Mouse (Mus musculus) liver, adult 2 months (tissue): Measurements from ENCODE around the gene Olfr718-ps1. TPM values are rescaled to one million over a fixed set of nuclear protein-coding genes. Genes with fewer than 3 reads are reported as not detected.

Source experiments
- DNase-seq: peaks from one replicate; pipeline ENCODE4 v3.0.0-alpha.2; 2011; ENCODE audit warnings: low read depth, low spot score; ENCODE audit errors: extremely low read depth
- H3K27ac ChIP-seq: fragments of 200-500 bp; replicated peaks from 2 replicates; pipeline ENCODE4 v1.5.1; 2012; ENCODE audit warnings: low read depth, mild to moderate bottlenecking, control low read depth, inconsistent platforms, low read length; ENCODE audit not compliant: insufficient read depth
- H3K27me3 ChIP-seq: fragments of 200-500 bp; 2 replicates; pipeline ENCODE4 v1.6.1; 2012; ENCODE audit warnings: mild to moderate bottlenecking, moderate library complexity, low read length, inconsistent platforms; ENCODE audit not compliant: control insufficient read depth, insufficient read depth
- H3K36me3 ChIP-seq: fragments of 200-500 bp; 2 replicates; pipeline ENCODE4 v1.6.1; 2012; ENCODE audit warnings: low read length, inconsistent platforms; ENCODE audit not compliant: control insufficient read depth, insufficient read depth
- H3K4me1 ChIP-seq: fragments of 200-500 bp; 2 replicates; pipeline ENCODE4 v1.6.1; 2011; ENCODE audit warnings: low read length; ENCODE audit not compliant: control insufficient read depth, insufficient read depth
- H3K4me3 ChIP-seq: fragments of 200-500 bp; 2 replicates; pipeline ENCODE4 v1.5.1; 2011; ENCODE audit warnings: low read depth, mild to moderate bottlenecking, control low read depth, low read length, moderate library complexity; ENCODE audit not compliant: insufficient read depth
- H3K79me2 ChIP-seq: fragments of 200-500 bp; 2 replicates; pipeline ENCODE4 v1.6.1; 2012; ENCODE audit warnings: inconsistent platforms, mild to moderate bottlenecking, low read length, moderate library complexity; ENCODE audit not compliant: control insufficient read depth, insufficient read depth
- H3K9ac ChIP-seq: fragments of 200-500 bp; 2 replicates; pipeline ENCODE4 v1.6.1; 2012; ENCODE audit warnings: low read depth, mild to moderate bottlenecking, control low read depth, inconsistent platforms, low read length
- CTCF ChIP-seq: fragments of 200-500 bp; IDR thresholded peaks from 2 replicates; pipeline ENCODE4 v1.5.1; 2011; ENCODE audit warnings: low read depth, low read length, control low read depth
- POLR2A ChIP-seq: fragments of 200-500 bp; IDR thresholded peaks from 2 replicates; pipeline ENCODE4 v1.6.1; 2011; ENCODE audit warnings: low read length, control low read depth; ENCODE audit not compliant: insufficient read depth; ENCODE audit errors: extremely low read depth
- WGBS: fragments of 180-500 bp; shearing (Covaris S2); methylation state at CpG from one replicate; pipeline ENCODE4 v1.1.7; 2018; 5-methylcytosine and 5-hydroxymethylcytosine counted together
- polyA plus RNA-seq: library from polyadenylated mRNA; depleted of rRNA; stranded (reverse); fragments of >200 nt; gene quantifications from 2 replicates; pipeline ENCODE4 v1.2.3, GENCODE M21; 2012
- total RNA-seq: library from RNA; depleted of rRNA; stranded (reverse); fragments of >200 nt; gene quantifications from 2 replicates; pipeline ENCODE4 v1.2.3, GENCODE M21; 2014

Gene Olfr718-ps1
- total and polyA plus RNA-seq, 2 experiments: not detected

DNA sequence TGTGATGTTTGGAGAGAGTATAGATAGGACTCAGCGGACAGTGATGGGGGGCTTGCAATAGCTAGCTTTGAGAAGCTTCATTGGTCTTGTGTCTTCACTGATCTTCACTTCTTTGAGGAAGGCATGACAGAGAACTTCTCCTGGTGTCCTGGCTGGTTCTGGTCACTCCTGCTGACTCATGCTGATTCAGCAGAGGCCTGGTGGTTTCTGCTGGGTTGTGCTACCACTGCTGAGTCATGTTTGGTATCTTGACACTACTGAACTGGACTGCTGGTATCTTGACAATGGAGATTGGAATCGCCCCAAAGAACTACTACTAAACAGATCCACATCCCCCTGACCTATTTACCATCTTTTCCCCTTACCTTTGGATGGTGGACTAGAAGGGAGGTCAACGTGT is 8.2 kb upstream of the Olfr718-ps1 start:
- H3K79me2 ChIP-seq: no peaks in the 10 kb centered on the region
- no peak overlapping the region for H3K9ac ChIP-seq
- H3K4me3 ChIP-seq: no peak overlapping the region
- 96% methylated on average over 3 of the region's 3 CpGs for WGBS
- H3K4me1 ChIP-seq: no peaks in the 10 kb centered on the region
- H3K27ac ChIP-seq: no peak overlapping the region
- peaks cover 8% of the 10 kb centered on the region; the same call in 1 of the 2 replicates for H3K27me3 ChIP-seq
- DNase-seq: no peak
- TF ChIP-seq CTCF (no peak), POLR2A (no peak)
- no peaks in the 10 kb centered on the region for H3K36me3 ChIP-seq

DNA sequence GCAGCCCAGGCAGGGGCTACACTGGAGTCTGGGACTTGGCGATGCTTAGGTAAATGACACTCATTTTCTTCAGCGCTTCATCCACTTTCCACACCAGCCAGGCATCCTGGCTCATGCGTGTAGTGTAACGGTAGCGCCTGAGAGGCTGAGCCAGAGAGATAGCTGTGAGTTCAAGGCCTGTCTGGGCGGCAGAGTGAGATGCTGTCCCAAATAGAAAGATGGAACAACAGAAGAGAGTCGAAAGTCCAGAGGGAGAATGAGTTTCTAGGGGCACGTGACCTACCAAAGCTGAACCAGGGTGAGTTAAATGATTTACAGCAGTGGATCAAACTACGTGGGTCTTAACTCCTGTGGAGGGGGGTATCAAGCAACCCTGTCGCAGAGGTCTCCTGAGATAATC is 6.4 kb upstream of the Olfr718-ps1 start:
- TF ChIP-seq CTCF (no peak), POLR2A (no peak)
- Histone ChIP-seq H3K27ac (no peak overlapping the region), H3K36me3 (no peaks in the 10 kb centered on the region), H3K4me3 (no peak overlapping the region), H3K4me1 (no peaks in the 10 kb centered on the region), H3K9ac (no peak overlapping the region), H3K79me2 (no peaks in the 10 kb centered on the region), H3K27me3 (peaks cover 8% of the 10 kb centered on the region; the same call in 1 of the 2 replicates)
- WGBS: 73% methylated on average over 10 of the region's 10 CpGs
- DNase-seq: no peak

DNA sequence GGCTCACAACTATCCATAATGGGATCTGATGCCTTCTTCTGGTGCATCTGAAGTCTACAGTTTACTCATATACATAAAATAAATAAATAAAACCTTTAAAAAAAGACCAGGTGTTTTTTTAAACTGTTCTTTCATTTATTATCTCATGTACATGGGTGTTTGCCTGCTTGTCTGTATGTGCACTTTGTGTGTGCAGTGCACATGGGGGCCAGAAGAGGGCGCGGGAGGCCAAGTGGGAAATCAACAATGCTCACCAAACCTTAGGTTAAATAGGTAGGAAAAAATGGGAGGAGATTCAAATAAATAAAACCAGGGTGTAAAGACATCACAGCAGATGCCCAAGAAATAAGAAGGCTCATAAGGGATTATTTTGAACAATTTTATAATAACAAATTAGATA is 2.7 kb upstream of the Olfr718-ps1 start:
- TF ChIP-seq POLR2A (no peak), CTCF (no peak)
- Histone ChIP-seq H3K4me1 (no peaks in the 10 kb centered on the region), H3K36me3 (no peaks in the 10 kb centered on the region), H3K9ac (no peak overlapping the region), H3K27ac (no peak overlapping the region), H3K27me3 (no peaks in the 10 kb centered on the region), H3K4me3 (no peak overlapping the region), H3K79me2 (no peaks in the 10 kb centered on the region)
- no peak for DNase-seq
- 92% methylated on average over 2 of the region's 2 CpGs for WGBS

GRCm38 (mm10) chr5:143149536-143149935 is 2.2 kb upstream of the Olfr718-ps1 start:
- Histone ChIP-seq H3K4me3 (no peak overlapping the region), H3K27me3 (no peaks in the 10 kb centered on the region), H3K79me2 (no peaks in the 10 kb centered on the region), H3K9ac (no peak overlapping the region), H3K36me3 (no peaks in the 10 kb centered on the region), H3K4me1 (no peaks in the 10 kb centered on the region), H3K27ac (no peak overlapping the region)
- WGBS: 89% methylated on average over 2 of the region's 2 CpGs
- DNase-seq: no peak
- TF ChIP-seq POLR2A (no peak), CTCF (no peak)

- TF ChIP-seq POLR2A: no peak
- no peak for TF ChIP-seq CTCF
- no peaks in the 10 kb centered on the region for H3K79me2 ChIP-seq
- no peaks in the 10 kb centered on the region for H3K4me1 ChIP-seq
- WGBS: 74% methylated on average over 5 of the region's 5 CpGs
- no peak overlapping the region for H3K9ac ChIP-seq
- no peak overlapping the region for H3K27ac ChIP-seq
- no peaks in the 10 kb centered on the region for H3K27me3 ChIP-seq
- DNase-seq: no peak
- no peaks in the 10 kb centered on the region for H3K36me3 ChIP-seq
- H3K4me3 ChIP-seq: no peak overlapping the region
These were observed 1.3 kb upstream of the Olfr718-ps1 start for GRCm38 (mm10) chr5:143148661-143149060.

DNA sequence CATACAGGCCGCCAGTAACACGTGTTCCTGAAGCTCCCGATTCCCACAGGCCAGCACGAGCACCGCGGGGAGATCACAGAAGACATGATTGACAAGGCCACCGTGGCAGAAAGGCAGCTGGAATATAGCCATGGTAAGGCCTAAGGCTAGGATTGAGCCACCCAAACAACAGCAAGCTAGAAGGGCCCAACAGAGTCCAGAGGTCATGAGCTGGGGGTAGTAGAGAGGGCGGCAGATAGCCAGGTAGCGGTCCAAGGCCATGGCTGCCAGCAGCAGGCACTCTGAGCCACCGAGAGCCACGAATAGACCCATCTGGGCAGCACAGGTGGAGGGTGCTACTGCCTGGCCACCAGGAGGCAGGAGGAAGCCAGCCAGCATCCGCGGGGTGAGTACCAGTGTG is 9.8 kb downstream of the Olfr718-ps1 start:
- Histone ChIP-seq H3K4me1 (no peaks in the 10 kb centered on the region), H3K36me3 (no peaks in the 10 kb centered on the region), H3K79me2 (no peaks in the 10 kb centered on the region), H3K27ac (no peak overlapping the region), H3K4me3 (no peak overlapping the region), H3K9ac (no peak overlapping the region), H3K27me3 (no peaks in the 10 kb centered on the region)
- WGBS: 38% methylated on average over 13 of the region's 13 CpGs
- TF ChIP-seq POLR2A: no peak
- peak; percentile 43 for TF ChIP-seq CTCF
- peak; percentile 78 for DNase-seq
